Mouse (Mus musculus) liver, embryonic 11.5 days (tissue): ENCODE measurements around the gene Cops3. TPM values are rescaled to one million over a fixed set of nuclear protein-coding genes. Genes with fewer than 3 reads are reported as not detected.

Source experiments
- ATAC-seq: fragments of 200-750 bp; cut with Nextera tagmentation; replicated peaks from 2 replicates; pipeline ENCODE4 v1.8.0; 2017; ENCODE audit warnings: moderate number of reproducible peaks, mild to moderate bottlenecking, moderate TSS enrichment, moderate library complexity; ENCODE audit not compliant: low FRiP score
- DNase-seq: peaks from one replicate; pipeline ENCODE4 v3.0.0-alpha.2; 2017; ENCODE audit warnings: low spot score
- H3K27ac ChIP-seq: fragments of 300-500 bp; sonication (generic); 2 replicates; pipeline ENCODE4 v1.5.1; 2014; ENCODE audit warnings: mild to moderate bottlenecking, low read depth, low read length, control low read depth
- H3K27me3 ChIP-seq: fragments of 300-500 bp; sonication (generic); replicated peaks from 2 replicates; pipeline ENCODE4 v1.6.1; 2014; ENCODE audit warnings: low read length, mixed read lengths; ENCODE audit not compliant: control insufficient read depth, insufficient read depth
- H3K36me3 ChIP-seq: fragments of 300-500 bp; sonication (generic); 2 replicates; pipeline ENCODE4 v1.6.1; 2014; ENCODE audit warnings: mild to moderate bottlenecking, low read length, moderate library complexity, mixed read lengths; ENCODE audit not compliant: control insufficient read depth, insufficient read depth
- H3K4me1 ChIP-seq: fragments of 300-500 bp; sonication (generic); replicated peaks from 2 replicates; pipeline ENCODE4 v1.6.1; 2014; ENCODE audit warnings: low read length, mixed read lengths; ENCODE audit not compliant: control insufficient read depth, insufficient read depth
- H3K4me2 ChIP-seq: fragments of 300-500 bp; sonication (generic); 2 replicates; pipeline ENCODE4 v1.6.1; 2014; ENCODE audit warnings: mild to moderate bottlenecking, control low read depth, moderate library complexity
- H3K4me3 ChIP-seq: fragments of 300-500 bp; sonication (generic); 2 replicates; pipeline ENCODE4 v1.5.1; 2014; ENCODE audit warnings: low read depth, low read length, control low read depth
- H3K9ac ChIP-seq: fragments of 300-500 bp; sonication (generic); 2 replicates; pipeline ENCODE4 v1.6.1; 2014; ENCODE audit warnings: low read depth, low read length, control low read depth
- H3K9me3 ChIP-seq: fragments of 300-500 bp; sonication (generic); 2 replicates; pipeline ENCODE4 v1.6.1; 2016; ENCODE audit warnings: low read length, inconsistent platforms, mixed read lengths; ENCODE audit not compliant: control insufficient read depth
- WGBS: fragments of 180-500 bp; shearing (Covaris S2); extraction: QIAGEN DNeasy Blood & Tissue Kit; methylation state at CpG from one replicate; pipeline ENCODE4 v1.1.7; 2014; 5-methylcytosine and 5-hydroxymethylcytosine counted together
- polyA plus RNA-seq: library from polyadenylated mRNA; unstranded; fragments of >200 nt; fragmentation: Nextera tagmentation; extraction: Ambion mirVana; gene quantifications from 2 replicates; pipeline ENCODE4 v1.2.1, GENCODE M21; 2014

The Cops3 gene
- polyA plus RNA-seq, 1 experiment from 2014 or later: 211 TPM

- Histone ChIP-seq H3K27ac (no peak overlapping the region), H3K27me3 (no peaks in the 10 kb centered on the region), H3K9me3 (no peaks in the 10 kb centered on the region), H3K9ac (no peak overlapping the region), H3K4me1 (no peaks in the 10 kb centered on the region), H3K4me2 (no peak overlapping the region), H3K36me3 (peaks cover 9% of the 10 kb centered on the region), H3K4me3 (no peak overlapping the region)
- ATAC-seq (0 out of 2 replicates have a peak, but pooled peaks have one; percentile 20), DNase-seq (no peak)
- 82% methylated on average over 1 of the region's 1 CpGs for WGBS
These were observed 60.8 kb downstream of the Cops3 start for GRCm38 (mm10) chr11:59778874-59779223.

GRCm38 (mm10) chr11:59778181-59778873, 61.3 kb downstream of the Cops3 start:
- H3K4me1 ChIP-seq: no peaks in the 10 kb centered on the region
- H3K27ac ChIP-seq: no peak overlapping the region
- H3K27me3 ChIP-seq: no peaks in the 10 kb centered on the region
- no peak overlapping the region for H3K4me3 ChIP-seq
- ATAC-seq: peak; percentile 80
- 52% methylated on average over 9 of the region's 9 CpGs for WGBS
- no peak overlapping the region for H3K9ac ChIP-seq
- no peaks in the 10 kb centered on the region for H3K9me3 ChIP-seq
- no peak overlapping the region for H3K4me2 ChIP-seq
- DNase-seq: peak; percentile 72
- H3K36me3 ChIP-seq: peaks cover 12% of the 10 kb centered on the region

GRCm38 (mm10) chr11:59777259-59777658, 62.4 kb downstream of the Cops3 start:
- Histone ChIP-seq H3K9ac (no peak overlapping the region), H3K4me3 (no peak overlapping the region), H3K4me2 (no peak overlapping the region), H3K36me3 (peaks cover 16% of the 10 kb centered on the region), H3K9me3 (no peaks in the 10 kb centered on the region), H3K27ac (no peak overlapping the region), H3K4me1 (no peaks in the 10 kb centered on the region), H3K27me3 (no peaks in the 10 kb centered on the region)
- ATAC-seq (no peak), DNase-seq (no peak)
- 87% methylated on average over 5 of the region's 5 CpGs for WGBS

GRCm38 (mm10) chr11:59775435-59776148, 64.0 kb downstream of the Cops3 start:
- Histone ChIP-seq H3K27ac (no peak overlapping the region), H3K9ac (no peak overlapping the region), H3K4me1 (no peaks in the 10 kb centered on the region), H3K27me3 (no peaks in the 10 kb centered on the region), H3K36me3 (peaks cover 31% of the 10 kb centered on the region), H3K4me2 (no peak overlapping the region), H3K9me3 (no peaks in the 10 kb centered on the region), H3K4me3 (no peak overlapping the region)
- ATAC-seq (no peak), DNase-seq (no peak)
- WGBS: 90% methylated on average over 13 of the region's 13 CpGs

- WGBS: 76% methylated on average over 4 of the region's 4 CpGs
- no peaks in the 10 kb centered on the region for H3K27me3 ChIP-seq
- H3K36me3 ChIP-seq: peaks cover 34% of the 10 kb centered on the region
- H3K4me1 ChIP-seq: no peaks in the 10 kb centered on the region
- H3K4me3 ChIP-seq: no peak overlapping the region
- no peak overlapping the region for H3K27ac ChIP-seq
- no peak for ATAC-seq
- DNase-seq: no peak
- no peaks in the 10 kb centered on the region for H3K9me3 ChIP-seq
- H3K4me2 ChIP-seq: no peak overlapping the region
- no peak overlapping the region for H3K9ac ChIP-seq
These were observed 65.1 kb downstream of the Cops3 start for GRCm38 (mm10) chr11:59774522-59774921.

- WGBS: 87% methylated on average over 4 of the region's 4 CpGs
- H3K9me3 ChIP-seq: no peaks in the 10 kb centered on the region
These were observed 66.7 kb downstream of the Cops3 start for GRCm38 (mm10) chr11:59772902-59773301.

GRCm38 (mm10) chr11:59772291-59772690, 67.3 kb downstream of the Cops3 start:
- Histone ChIP-seq H3K27ac (no peak overlapping the region; the same call in 1 of the 2 replicates), H3K4me2 (no peak overlapping the region), H3K4me3 (no peak overlapping the region), H3K27me3 (no peaks in the 10 kb centered on the region), H3K4me1 (no peaks in the 10 kb centered on the region), H3K9me3 (no peaks in the 10 kb centered on the region), H3K36me3 (peaks cover 35% of the 10 kb centered on the region), H3K9ac (no peak overlapping the region)
- WGBS: 88% methylated on average over 2 of the region's 2 CpGs
- DNase-seq (no peak), ATAC-seq (no peak)

More at GRCm38 (mm10) chr11:59772902-59773301, 66.7 kb downstream of the Cops3 start:
- no peak for ATAC-seq
- Histone ChIP-seq H3K27ac (no peak overlapping the region), H3K4me2 (no peak overlapping the region), H3K9ac (no peak overlapping the region), H3K27me3 (no peaks in the 10 kb centered on the region), H3K4me1 (no peaks in the 10 kb centered on the region), H3K4me3 (no peak overlapping the region), H3K36me3 (peaks cover 37% of the 10 kb centered on the region)
- no peak for DNase-seq

- Histone ChIP-seq H3K4me3 (no peak overlapping the region), H3K36me3 (peaks cover 36% of the 10 kb centered on the region), H3K9me3 (no peaks in the 10 kb centered on the region), H3K4me1 (no peaks in the 10 kb centered on the region), H3K9ac (no peak overlapping the region), H3K27me3 (no peaks in the 10 kb centered on the region), H3K27ac (no peak overlapping the region), H3K4me2 (no peak overlapping the region)
- ATAC-seq: no peak
- WGBS: 61% methylated on average over 7 of the region's 7 CpGs
- DNase-seq: no peak
These were observed 68.9 kb downstream of the Cops3 start for GRCm38 (mm10) chr11:59770753-59771152.

GRCm38 (mm10) chr11:59769738-59770137, 69.9 kb downstream of the Cops3 start:
- H3K4me2 ChIP-seq: no peak overlapping the region
- no peak overlapping the region for H3K27ac ChIP-seq
- H3K4me1 ChIP-seq: no peaks in the 10 kb centered on the region
- no peaks in the 10 kb centered on the region for H3K27me3 ChIP-seq
- no peaks in the 10 kb centered on the region for H3K9me3 ChIP-seq
- WGBS: 75% methylated on average over 6 of the region's 6 CpGs
- no peak overlapping the region for H3K9ac ChIP-seq
- ATAC-seq: no peak
- DNase-seq: no peak
- H3K36me3 ChIP-seq: peaks cover 39% of the 10 kb centered on the region
- H3K4me3 ChIP-seq: no peak overlapping the region
